Mouse (Mus musculus) embryonic facial prominence, embryonic 12.5 days (tissue): ENCODE measurements around the gene Spef2. TPM values are rescaled to one million over a fixed set of nuclear protein-coding genes. Genes with fewer than 3 reads are reported as not detected.
A peak's percentile ranks its signal among the peaks of the same experiment; 100 is the strongest.
"Not testable (repeated sequence)": the region's sequence is repeated elsewhere in the genome, so short reads cannot be mapped to it uniquely, and the experiment has no call there.

ENCODE experiments used
- ATAC-seq: fragments of 200-750 bp; cut with Nextera tagmentation; 2 replicates; pipeline ENCODE4 v1.8.0; 2017; ENCODE audit not compliant: insufficient number of reproducible peaks, insufficient read depth, low FRiP score, low TSS enrichment
- H3K27ac ChIP-seq: fragments of 300-500 bp; sonication (generic); 2 replicates; pipeline ENCODE4 v1.5.1; 2016; ENCODE audit warnings: mild to moderate bottlenecking
- H3K27me3 ChIP-seq: fragments of 300-500 bp; sonication (generic); 2 replicates; pipeline ENCODE4 v1.6.1; 2016; ENCODE audit warnings: mild to moderate bottlenecking, moderate library complexity
- H3K36me3 ChIP-seq: fragments of 300-500 bp; sonication (generic); 2 replicates; pipeline ENCODE4 v1.6.1; 2016; ENCODE audit warnings: mild to moderate bottlenecking
- H3K4me1 ChIP-seq: fragments of 300-500 bp; sonication (generic); 2 replicates; pipeline ENCODE4 v1.6.1; 2016
- H3K4me2 ChIP-seq: fragments of 300-500 bp; sonication (generic); replicated peaks from 2 replicates; pipeline ENCODE4 v1.6.1; 2016; ENCODE audit warnings: mild to moderate bottlenecking, moderate library complexity
- H3K4me3 ChIP-seq: fragments of 300-500 bp; sonication (generic); 2 replicates; pipeline ENCODE4 v1.5.1; 2016; ENCODE audit warnings: mild to moderate bottlenecking
- H3K9ac ChIP-seq: fragments of 300-500 bp; sonication (generic); 2 replicates; pipeline ENCODE4 v1.6.1; 2016; ENCODE audit warnings: mild to moderate bottlenecking, moderate library complexity
- H3K9me3 ChIP-seq: fragments of 300-500 bp; sonication (generic); 2 replicates; pipeline ENCODE4 v1.6.1; 2016; ENCODE audit warnings: mild to moderate bottlenecking, moderate library complexity
- WGBS: fragments of 180-500 bp; shearing (Covaris S2); methylation state at CpG from one replicate; pipeline ENCODE4 v1.1.7; 2016; 5-methylcytosine and 5-hydroxymethylcytosine counted together
- polyA plus RNA-seq: library from polyadenylated mRNA; unstranded; fragments of >200 nt; fragmentation: Nextera tagmentation; extraction: Ambion mirVana; gene quantifications from 2 replicates; pipeline ENCODE4 v1.2.1, GENCODE M21; 2016

Gene Spef2
- polyA plus RNA-seq, result 0.47 and 0.58 TPM in 2 replicates

GRCm38 (mm10) chr15:9748359-9749102 lies at the start of gene Spef2:
Gene Spef2, minus strand, starts transcription at chr15:9748868.
- H3K4me3 ChIP-seq, result peak within 1 kb of the TSS; percentile 28

GRCm38 (mm10) chr15:9794131-9794530 lies 45.5 kb upstream of the Spef2 start:
- H3K9ac ChIP-seq, result no peak overlapping the region
- H3K9me3 ChIP-seq, result no peaks in the 10 kb centered on the region
- H3K4me2 ChIP-seq, result no peak overlapping the region
- H3K4me1 ChIP-seq, result no peaks in the 10 kb centered on the region
- ATAC-seq, result no peak
- no peak overlapping the region for H3K4me3 ChIP-seq
- no peak overlapping the region for H3K27ac ChIP-seq
- no peaks in the 10 kb centered on the region for H3K27me3 ChIP-seq
- 87% methylated on average over 3 of the region's 3 CpGs for WGBS
- no peaks in the 10 kb centered on the region for H3K36me3 ChIP-seq

More at GRCm38 (mm10) chr15:9748359-9749102, at the start of gene Spef2:
- 21% methylated on average over 16 of the region's 16 CpGs for WGBS
- no peaks in the 10 kb centered on the region for H3K9me3 ChIP-seq
- peak; percentile 93 for ATAC-seq
- no peaks in the 10 kb centered on the region for H3K36me3 ChIP-seq
- no peak within 1 kb of the TSS for H3K9ac ChIP-seq
- no peaks in the 10 kb centered on the region for H3K27me3 ChIP-seq
- peak within 1 kb of the TSS; percentile 48 for H3K4me2 ChIP-seq
- no peaks in the 10 kb centered on the region for H3K4me1 ChIP-seq
- H3K27ac ChIP-seq, result no peak within 1 kb of the TSS

- H3K9me3 ChIP-seq, result no peaks in the 10 kb centered on the region
- no peak overlapping the region for H3K27ac ChIP-seq
- WGBS, result 42% methylated on average over 3 of the region's 3 CpGs
- ATAC-seq, result no peak
- H3K4me1 ChIP-seq, result no peaks in the 10 kb centered on the region
- H3K4me2 ChIP-seq, result no peak overlapping the region
- no peaks in the 10 kb centered on the region for H3K27me3 ChIP-seq
- H3K9ac ChIP-seq, result no peak overlapping the region
- H3K36me3 ChIP-seq, result no peaks in the 10 kb centered on the region
- no peak overlapping the region for H3K4me3 ChIP-seq
Observed at GRCm38 (mm10) chr15:9788245-9789030, 39.8 kb upstream of the Spef2 start.

GRCm38 (mm10) chr15:9774222-9775142 lies 25.8 kb upstream of the Spef2 start:
- H3K9me3 ChIP-seq, H3K27me3 ChIP-seq, H3K4me1 ChIP-seq, H3K4me3 ChIP-seq, H3K4me2 ChIP-seq, H3K27ac ChIP-seq, H3K36me3 ChIP-seq, ATAC-seq, H3K9ac ChIP-seq: not testable (repeated sequence)
- WGBS, result 91% methylated on average over 6 of the region's 6 CpGs

- H3K27me3 ChIP-seq, result no peaks in the 10 kb centered on the region
- H3K4me2 ChIP-seq, result no peak overlapping the region
- H3K4me3 ChIP-seq, result no peak overlapping the region
- 52% methylated on average over 4 of the region's 4 CpGs for WGBS
- H3K9me3 ChIP-seq, result no peaks in the 10 kb centered on the region
- peak; percentile 56; the same call in 1 of the 2 replicates for ATAC-seq
- H3K27ac ChIP-seq, result no peak overlapping the region
- no peaks in the 10 kb centered on the region for H3K36me3 ChIP-seq
- no peak overlapping the region for H3K9ac ChIP-seq
- no peaks in the 10 kb centered on the region; the same call in 1 of the 2 replicates for H3K4me1 ChIP-seq
Observed at GRCm38 (mm10) chr15:9768184-9768918, 19.7 kb upstream of the Spef2 start.

GRCm38 (mm10) chr15:9767034-9767433 lies 18.4 kb upstream of the Spef2 start:
- Histone ChIP-seq H3K27me3 (no peaks in the 10 kb centered on the region), H3K4me2 (no peak overlapping the region), H3K4me1 (no peaks in the 10 kb centered on the region; the same call in 1 of the 2 replicates), H3K27ac (no peak overlapping the region), H3K4me3 (no peak overlapping the region), H3K9ac (no peak overlapping the region), H3K9me3 (no peaks in the 10 kb centered on the region), H3K36me3 (no peaks in the 10 kb centered on the region)
- no peak for ATAC-seq

GRCm38 (mm10) chr15:9750966-9751365 lies 2.3 kb upstream of the Spef2 start:
- H3K27ac ChIP-seq, result no peak overlapping the region
- no peak overlapping the region for H3K4me2 ChIP-seq
- no peak for ATAC-seq
- no peaks in the 10 kb centered on the region for H3K36me3 ChIP-seq
- no peaks in the 10 kb centered on the region for H3K9me3 ChIP-seq
- no peak overlapping the region for H3K4me3 ChIP-seq
- no peaks in the 10 kb centered on the region for H3K27me3 ChIP-seq
- 91% methylated on average over 3 of the region's 3 CpGs for WGBS
- H3K9ac ChIP-seq, result no peak overlapping the region
- no peaks in the 10 kb centered on the region for H3K4me1 ChIP-seq

GRCm38 (mm10) chr15:9747410-9748104 lies 1.1 kb downstream of the Spef2 start:
- Histone ChIP-seq H3K9me3 (no peaks in the 10 kb centered on the region), H3K36me3 (no peaks in the 10 kb centered on the region), H3K27me3 (no peaks in the 10 kb centered on the region), H3K4me1 (no peaks in the 10 kb centered on the region), H3K27ac (no peak overlapping the region), H3K4me3 (no peak overlapping the region), H3K9ac (no peak overlapping the region), H3K4me2 (no peak overlapping the region)
- ATAC-seq, result no peak
- 52% methylated on average over 5 of the region's 5 CpGs for WGBS

- 92% methylated on average over 3 of the region's 3 CpGs for WGBS
- Histone ChIP-seq H3K4me3 (no peak overlapping the region), H3K36me3 (no peaks in the 10 kb centered on the region), H3K27ac (no peak overlapping the region), H3K27me3 (no peaks in the 10 kb centered on the region), H3K9me3 (no peaks in the 10 kb centered on the region), H3K9ac (no peak overlapping the region), H3K4me1 (no peaks in the 10 kb centered on the region), H3K4me2 (no peak overlapping the region)
- ATAC-seq, result no peak
Observed at GRCm38 (mm10) chr15:9742172-9742571, 6.5 kb downstream of the Spef2 start.

- H3K4me2 ChIP-seq, result no peak overlapping the region
- H3K9ac ChIP-seq, result no peak overlapping the region
- no peak overlapping the region for H3K4me3 ChIP-seq
- no peaks in the 10 kb centered on the region for H3K27me3 ChIP-seq
- no peaks in the 10 kb centered on the region for H3K36me3 ChIP-seq
- no peaks in the 10 kb centered on the region for H3K9me3 ChIP-seq
- no peak overlapping the region for H3K27ac ChIP-seq
- WGBS, result 86% methylated on average over 7 of the region's 7 CpGs
- ATAC-seq, result no peak
- no peaks in the 10 kb centered on the region for H3K4me1 ChIP-seq
Observed at GRCm38 (mm10) chr15:9714574-9715458, 33.9 kb downstream of the Spef2 start.
